Mouse (Mus musculus) liver, embryonic 14.5 days (tissue): ENCODE results near the gene Ccdc73. TPM values are rescaled to one million over a fixed set of nuclear protein-coding genes. Genes with fewer than 3 reads are reported as not detected.
A peak's percentile ranks its signal among the peaks of the same experiment; 100 is the strongest.

Experiments
- ATAC-seq: fragments of 200-750 bp; cut with Nextera tagmentation; 2 replicates; pipeline ENCODE4 v1.8.0; 2017; ENCODE audit warnings: moderate number of reproducible peaks, mild to moderate bottlenecking, moderate library complexity; ENCODE audit not compliant: insufficient read depth
- DNase-seq, 3 experiments: peaks; one replicate each; pipeline ENCODE4 v3.0.0-alpha.2; 2012 to 2013; ENCODE audit warnings: low read depth in 3 of 3, low spot score in 3 of 3
- H3K27ac ChIP-seq: fragments of 300-500 bp; sonication (generic); 2 replicates; pipeline ENCODE4 v1.5.1; 2014; ENCODE audit warnings: moderate library complexity, mild to moderate bottlenecking, control low read depth, inconsistent platforms
- H3K27me3 ChIP-seq: fragments of 300-500 bp; sonication (generic); 2 replicates; pipeline ENCODE4 v1.6.1; 2014; ENCODE audit warnings: mild to moderate bottlenecking, low read length, moderate library complexity; ENCODE audit not compliant: control insufficient read depth, insufficient read depth
- H3K36me3 ChIP-seq: fragments of 300-500 bp; sonication (generic); replicated peaks from 2 replicates; pipeline ENCODE4 v1.6.1; 2014; ENCODE audit warnings: low read depth; ENCODE audit not compliant: control insufficient read depth, insufficient read depth
- H3K4me1 ChIP-seq, 2 experiments: fragments of 200-500 bp in 1 of 2; fragments of 300-500 bp in 1 of 2; sonication (generic) in 1 of 2; replicated peaks; 2 replicates each; pipeline ENCODE4 v1.6.1; 2012 to 2014; ENCODE audit warnings: antibody characterized with exemption in 1 of 2, inconsistent platforms in 1 of 2, low read length in 1 of 2; ENCODE audit not compliant: control insufficient read depth in 2 of 2, insufficient read depth in 2 of 2
- H3K4me2 ChIP-seq: fragments of 300-500 bp; sonication (generic); 2 replicates; pipeline ENCODE4 v1.6.1; 2014; ENCODE audit warnings: low read depth, mild to moderate bottlenecking, control low read depth, moderate library complexity
- H3K4me3 ChIP-seq, 2 experiments: fragments of 200-500 bp in 1 of 2; fragments of 300-500 bp in 1 of 2; sonication (generic) in 1 of 2; 2 replicates each; pipeline ENCODE4 v1.5.1; 2012 to 2014; ENCODE audit warnings: low read depth in 2 of 2, low read length in 2 of 2, mild to moderate bottlenecking in 2 of 2, control low read depth in 1 of 2, inconsistent platforms in 1 of 2, moderate library complexity in 1 of 2; ENCODE audit not compliant: insufficient read depth in 1 of 2
- H3K9ac ChIP-seq: fragments of 300-500 bp; sonication (generic); replicated peaks from 2 replicates; pipeline ENCODE4 v1.6.1; 2014; ENCODE audit warnings: mild to moderate bottlenecking, control low read depth, moderate library complexity
- H3K9me3 ChIP-seq: fragments of 300-500 bp; sonication (generic); 2 replicates; pipeline ENCODE4 v1.6.1; 2016; ENCODE audit warnings: low read length, mixed read lengths; ENCODE audit not compliant: control insufficient read depth
- CTCF ChIP-seq: IDR thresholded peaks from 2 replicates; pipeline ENCODE4 v1.5.1; 2016; ENCODE audit warnings: antibody characterized with exemption, low read depth, control low read depth
- EP300 ChIP-seq: IDR thresholded peaks from 2 replicates; pipeline ENCODE4 v1.6.1; 2016; ENCODE audit warnings: antibody characterized with exemption, low read depth
- WGBS: fragments of 180-500 bp; shearing (Covaris S2); extraction: QIAGEN DNeasy Blood & Tissue Kit; methylation state at CpG from one replicate; pipeline ENCODE4 v1.1.7; 2014; ENCODE audit not compliant: insufficient replicate concordance; 5-methylcytosine and 5-hydroxymethylcytosine counted together
- polyA plus RNA-seq, 2 experiments: library from polyadenylated mRNA; depleted of rRNA in 1 of 2; stranded (reverse) in 1 of 2; unstranded in 1 of 2; fragments of >200 nt; fragmentation: Nextera tagmentation in 1 of 2; extraction: Ambion mirVana in 1 of 2; gene quantifications; 2 replicates each; pipeline versions ENCODE4 v1.2.1 to v1.2.3; 2012 to 2014

The Ccdc73 gene
- polyA plus RNA-seq, 2 experiments, result 2.1 to 2.5 TPM

DNA sequence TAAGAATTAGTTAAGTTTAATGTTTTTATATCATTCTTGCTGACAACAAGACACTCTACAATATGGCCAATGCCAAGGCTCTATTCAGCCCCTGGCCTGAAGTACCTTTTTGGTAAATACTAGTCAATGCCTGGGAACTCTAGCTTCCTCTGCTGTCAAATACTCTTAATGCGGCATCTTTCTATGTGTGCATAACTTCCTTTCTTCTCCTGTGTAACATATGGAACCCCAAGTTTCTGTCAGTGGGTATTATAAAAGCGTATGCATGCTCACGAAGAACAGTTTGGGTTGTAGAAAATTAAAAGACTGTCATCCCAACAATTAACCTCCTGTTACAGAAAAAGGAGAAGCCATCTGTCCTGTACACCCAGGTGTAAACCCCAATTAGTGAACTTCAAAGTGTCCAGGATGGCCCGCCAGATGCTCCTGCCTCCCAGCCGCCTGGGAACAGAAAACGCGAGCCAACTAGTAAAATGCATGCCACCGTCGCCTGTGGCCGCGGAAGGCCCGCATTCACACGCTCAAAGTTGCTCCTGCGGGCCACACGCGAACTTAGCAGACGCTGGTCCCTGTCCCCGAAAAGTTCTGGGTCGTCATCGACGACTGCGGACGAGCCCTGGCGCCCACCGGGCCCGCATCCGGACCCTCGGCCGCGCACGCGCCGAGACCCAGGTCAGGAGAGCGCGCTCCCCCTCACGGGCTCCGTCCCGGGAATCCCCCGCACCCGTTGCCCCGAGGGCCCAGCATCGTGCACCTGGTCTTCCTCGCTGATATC, 148.8 kb downstream of the Ccdc73 start:
- ATAC-seq (peak; percentile 58), DNase-seq (no peak)
- peak overlapping the region; percentile 97 for H3K9ac ChIP-seq
- H3K27ac ChIP-seq, result peak overlapping the region; percentile 49
- no peaks in the 10 kb centered on the region for H3K9me3 ChIP-seq
- under 1% methylated on average over 43 of the region's 43 CpGs for WGBS
- peak overlapping the region; percentile 82 for H3K4me2 ChIP-seq
- TF ChIP-seq CTCF (no peak), EP300 (no peak)
- H3K4me1 ChIP-seq, result peaks cover 9 to 16% of the 10 kb centered on the region in 2 experiments
- H3K4me3 ChIP-seq, result peak overlapping the region; percentile 89 to 96
- H3K27me3 ChIP-seq, result no peaks in the 10 kb centered on the region
- peaks cover 15% of the 10 kb centered on the region for H3K36me3 ChIP-seq

DNA sequence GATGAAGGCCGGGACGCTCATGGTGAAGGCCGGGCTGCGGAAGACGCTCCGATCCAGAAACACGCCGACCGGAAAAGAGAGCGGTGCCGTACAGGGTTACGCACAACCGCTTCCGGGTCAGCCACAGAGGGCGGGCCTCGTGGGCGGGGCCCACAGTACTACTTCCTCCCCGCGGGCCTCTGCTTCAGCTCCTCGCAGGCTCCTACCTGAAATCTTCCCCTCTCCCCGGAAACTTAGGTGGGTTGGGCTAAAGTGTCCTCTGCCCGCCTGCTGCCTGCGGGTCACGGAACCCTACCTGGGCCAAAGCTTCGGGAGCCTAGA, 149.3 kb downstream of the Ccdc73 start, which contains the start of gene Eif3m:
Gene Eif3m (minus strand): TSS at position 114 of the 321 bp plus-strand sequence.
- Histone ChIP-seq H3K27ac (peak within 1 kb of the TSS; percentile 72), H3K4me1 (peaks cover 13 to 20% of the 10 kb centered on the region in 2 experiments), H3K27me3 (no peaks in the 10 kb centered on the region), H3K9ac (peak within 1 kb of the TSS; percentile 97), H3K9me3 (no peaks in the 10 kb centered on the region), H3K4me3 (peak within 1 kb of the TSS; percentile 89 to 96), H3K36me3 (peaks cover 15% of the 10 kb centered on the region), H3K4me2 (peak within 1 kb of the TSS; percentile 82)
- ATAC-seq (peak; percentile 99), DNase-seq (peak; percentile 78 to 83 (median 80))
- TF ChIP-seq EP300, result no peak; the same call in 1 of the 2 replicates
- no peak for TF ChIP-seq CTCF
- under 1% methylated on average over 24 of the region's 25 CpGs for WGBS

DNA sequence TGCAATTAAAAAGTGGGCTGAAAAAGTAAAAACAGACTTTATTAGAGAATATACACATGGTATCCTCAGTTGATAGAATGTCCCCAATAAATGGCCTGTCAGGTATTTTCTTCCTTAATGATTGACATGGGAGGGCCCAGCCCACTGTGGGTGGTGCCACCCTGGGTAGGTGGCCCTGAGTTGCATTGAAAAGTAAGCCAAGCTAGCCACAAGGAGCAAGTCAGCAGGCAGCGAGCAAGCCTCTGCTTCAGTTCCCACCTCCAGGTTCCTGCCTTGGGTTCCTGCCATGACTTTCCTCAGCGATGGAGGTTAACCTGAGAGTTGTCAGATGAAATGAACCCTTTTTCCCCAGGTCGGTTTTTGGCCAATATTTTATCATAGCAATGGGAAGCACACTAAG, 150.2 kb downstream of the Ccdc73 start:
- H3K4me3 ChIP-seq, result no peak overlapping the region
- no peaks in the 10 kb centered on the region for H3K27me3 ChIP-seq
- no peak for DNase-seq
- H3K9ac ChIP-seq, result no peak overlapping the region
- TF ChIP-seq CTCF (0 out of 2 replicates have a peak, but pooled peaks have one; percentile 8), EP300 (no peak)
- H3K4me2 ChIP-seq, result peak overlapping the region; percentile 82
- no peak overlapping the region for H3K27ac ChIP-seq
- peaks cover 9% of the 10 kb centered on the region for H3K36me3 ChIP-seq
- H3K4me1 ChIP-seq, result peaks cover 21 to 27% of the 10 kb centered on the region in 2 experiments
- no peak for ATAC-seq
- 61% methylated on average over 3 of the region's 3 CpGs for WGBS
- H3K9me3 ChIP-seq, result no peaks in the 10 kb centered on the region

DNA sequence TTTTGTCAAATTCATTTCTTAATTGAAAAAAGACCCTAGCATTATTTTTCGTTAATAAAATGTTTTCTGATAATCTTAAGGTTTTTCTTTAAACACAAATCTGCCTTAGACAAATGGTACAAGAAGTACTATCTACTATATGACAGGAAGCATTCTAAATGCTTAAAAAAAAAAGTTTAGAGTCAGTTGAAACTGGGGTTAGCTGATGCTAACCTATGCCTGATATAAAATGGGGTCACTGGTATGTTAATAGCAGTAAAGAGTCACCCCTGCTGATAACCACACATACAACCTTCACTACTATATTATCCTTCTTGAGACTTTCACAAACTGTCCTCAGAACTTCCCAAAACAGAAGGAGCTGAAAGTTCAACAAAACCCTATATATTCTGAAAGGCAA, 151.9 kb downstream of the Ccdc73 start:
- Histone ChIP-seq H3K36me3 (no peaks in the 10 kb centered on the region), H3K4me1 (peaks cover 28 to 38% of the 10 kb centered on the region in 2 experiments), H3K9ac (no peak overlapping the region), H3K4me3 (no peak overlapping the region), H3K27me3 (no peaks in the 10 kb centered on the region), H3K27ac (no peak overlapping the region), H3K9me3 (no peaks in the 10 kb centered on the region), H3K4me2 (no peak overlapping the region)
- ATAC-seq (no peak), DNase-seq (no peak)
- no peak for TF ChIP-seq CTCF
- no peak for TF ChIP-seq EP300
- WGBS, result 64% methylated on average over 1 of the region's 1 CpGs

DNA sequence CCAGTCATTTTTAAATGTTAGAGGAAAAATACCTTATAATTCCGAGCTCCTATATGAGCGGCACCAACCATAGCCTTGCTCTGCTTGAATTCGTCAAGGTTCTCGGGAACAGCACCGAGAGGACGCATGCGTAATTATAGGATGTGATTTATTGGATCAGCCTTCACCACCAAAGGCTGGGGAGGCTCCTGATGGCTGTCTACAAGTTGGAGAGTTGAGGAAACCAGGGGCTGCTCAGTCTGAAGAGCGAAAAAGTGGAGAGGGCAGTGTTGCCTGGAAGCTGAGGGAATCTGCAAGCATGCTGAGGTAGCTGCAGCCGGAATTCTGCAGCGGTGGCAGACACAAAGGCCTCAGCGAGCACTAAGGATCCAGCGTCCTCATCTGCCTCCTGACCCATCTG, 153.7 kb downstream of the Ccdc73 start:
- Histone ChIP-seq H3K4me2 (peak overlapping the region; percentile 52), H3K9me3 (no peaks in the 10 kb centered on the region), H3K9ac (no peak overlapping the region), H3K27me3 (no peaks in the 10 kb centered on the region), H3K36me3 (no peaks in the 10 kb centered on the region), H3K4me1 (peaks cover 28 to 33% of the 10 kb centered on the region in 2 experiments), H3K27ac (peak overlapping the region; percentile 63), H3K4me3 (no peak overlapping the region)
- no peak for TF ChIP-seq CTCF
- TF ChIP-seq EP300, result no peak
- 80% methylated on average over 12 of the region's 12 CpGs for WGBS
- no peak for DNase-seq
- no peak for ATAC-seq
